Mouse (Mus musculus): ENCODE data around the gene Mrpl10. TPM values are rescaled to one million over a fixed set of nuclear protein-coding genes. Genes with fewer than 3 reads are reported as not detected.
A peak's percentile ranks its signal among the peaks of the same experiment; 100 is the strongest.

The Mrpl10 gene
- total RNA-seq, 2 experiments from 2014 or later: 131 to 141 TPM

DNA sequence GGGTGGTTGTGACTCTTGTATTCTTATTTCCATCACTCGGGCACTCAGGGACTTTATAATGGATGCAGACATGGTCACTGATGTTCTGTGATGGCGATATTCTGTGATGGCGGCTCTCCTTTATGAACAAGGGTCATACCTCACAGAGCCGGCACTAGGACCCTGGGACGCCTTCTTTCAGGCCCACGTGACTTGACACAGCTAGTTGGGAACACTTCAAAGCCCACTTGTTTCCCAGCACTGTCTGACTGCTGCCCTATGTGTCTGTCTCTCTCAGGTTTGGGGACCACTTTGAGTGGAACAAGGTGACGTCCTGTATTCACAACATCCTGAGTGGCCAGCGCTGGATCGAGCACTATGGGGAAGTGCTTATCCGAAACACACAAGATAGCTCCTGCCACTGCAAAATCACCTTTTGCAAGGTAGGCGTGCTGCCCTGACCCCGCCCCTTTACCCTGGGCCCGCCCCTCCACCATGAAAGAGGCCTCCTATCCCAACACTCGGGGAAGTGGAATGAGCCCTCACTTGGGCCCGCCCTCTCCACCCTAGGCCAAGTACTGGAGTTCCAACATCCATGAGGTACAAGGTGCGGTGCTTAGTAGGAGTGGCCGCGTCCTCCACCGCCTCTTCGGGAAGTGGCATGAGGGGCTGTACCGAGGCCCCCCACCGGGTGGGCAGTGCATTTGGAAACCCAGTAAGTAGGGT is 25.4 kb downstream of the Mrpl10 start:
- no peak for DNase-seq

GRCm38 (mm10) chr11:97069333-97069732 is 28.0 kb downstream of the Mrpl10 start:
- no peak for DNase-seq

DNA sequence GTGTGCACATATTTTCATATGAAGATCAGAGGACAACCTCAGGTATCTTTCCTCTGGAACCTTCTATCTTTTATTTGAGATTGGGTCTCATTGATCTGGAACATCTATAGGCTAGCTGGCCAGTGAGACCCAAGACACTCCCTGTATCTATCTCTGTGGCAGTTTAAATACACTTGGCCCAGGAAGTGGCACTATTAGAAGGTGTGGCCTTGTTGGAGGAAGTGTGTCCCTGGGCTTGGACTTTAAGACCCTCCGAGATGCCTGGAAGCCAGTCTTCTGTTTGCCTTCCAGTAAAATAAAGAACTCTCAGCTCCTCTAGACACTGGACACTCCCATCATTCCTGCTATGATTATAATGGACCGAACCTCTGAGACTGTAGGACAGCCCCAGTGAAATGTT is 28.4 kb downstream of the Mrpl10 start:
- DNase-seq: no peak

- no peak for DNase-seq
These were observed 29.8 kb downstream of the Mrpl10 start for GRCm38 (mm10) chr11:97071129-97071528.

- DNase-seq: peak in 1 of 2 experiments; percentile 52
These were observed 31.2 kb downstream of the Mrpl10 start for GRCm38 (mm10) chr11:97072533-97072932.

DNA sequence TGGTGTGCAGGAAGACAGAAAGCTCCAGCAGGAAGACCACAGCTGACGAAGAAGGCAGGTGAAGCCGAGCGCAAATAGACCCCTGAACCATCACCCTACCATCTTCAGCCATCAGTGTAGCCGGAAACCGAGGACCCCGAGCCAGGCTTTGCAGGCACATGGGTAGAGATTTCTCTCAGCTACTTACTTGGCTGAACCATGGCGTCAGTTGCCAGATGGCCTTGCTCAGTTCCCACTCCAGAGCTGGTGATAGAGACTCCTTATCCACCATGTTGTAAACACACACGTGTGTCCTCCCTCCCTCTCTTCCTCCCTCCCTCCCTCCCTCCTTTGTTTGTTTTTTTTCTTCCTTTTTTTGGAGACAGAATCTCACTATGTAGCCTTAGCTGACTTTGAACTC is 32.9 kb downstream of the Mrpl10 start:
- DNase-seq: no peak

GRCm38 (mm10) chr11:97078751-97079150 is 37.4 kb downstream of the Mrpl10 start:
- peak; percentile 26 to 41 for DNase-seq

DNA sequence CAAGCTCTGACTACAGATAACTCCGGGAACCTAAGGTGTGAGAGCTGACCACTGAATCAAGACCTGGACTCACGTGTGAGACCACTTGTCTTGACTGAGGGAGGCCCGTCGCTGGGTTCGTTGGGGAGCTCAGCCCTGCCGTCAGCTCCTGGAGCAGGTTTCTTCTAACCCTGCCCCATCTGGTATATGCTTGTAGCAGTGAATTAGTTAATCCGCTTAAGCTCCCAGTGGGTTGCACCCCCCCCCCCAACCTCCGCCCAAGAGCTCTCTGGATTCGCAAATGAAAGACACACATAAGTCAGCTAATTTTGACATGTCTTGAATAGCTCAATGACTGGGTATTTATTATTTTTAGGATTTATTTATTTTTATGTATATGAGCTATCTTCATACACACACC is 38.9 kb downstream of the Mrpl10 start:
- no peak for DNase-seq

- DNase-seq: peak; percentile 58 to 77
These were observed 41.6 kb downstream of the Mrpl10 start for GRCm38 (mm10) chr11:97082977-97083376.

DNA sequence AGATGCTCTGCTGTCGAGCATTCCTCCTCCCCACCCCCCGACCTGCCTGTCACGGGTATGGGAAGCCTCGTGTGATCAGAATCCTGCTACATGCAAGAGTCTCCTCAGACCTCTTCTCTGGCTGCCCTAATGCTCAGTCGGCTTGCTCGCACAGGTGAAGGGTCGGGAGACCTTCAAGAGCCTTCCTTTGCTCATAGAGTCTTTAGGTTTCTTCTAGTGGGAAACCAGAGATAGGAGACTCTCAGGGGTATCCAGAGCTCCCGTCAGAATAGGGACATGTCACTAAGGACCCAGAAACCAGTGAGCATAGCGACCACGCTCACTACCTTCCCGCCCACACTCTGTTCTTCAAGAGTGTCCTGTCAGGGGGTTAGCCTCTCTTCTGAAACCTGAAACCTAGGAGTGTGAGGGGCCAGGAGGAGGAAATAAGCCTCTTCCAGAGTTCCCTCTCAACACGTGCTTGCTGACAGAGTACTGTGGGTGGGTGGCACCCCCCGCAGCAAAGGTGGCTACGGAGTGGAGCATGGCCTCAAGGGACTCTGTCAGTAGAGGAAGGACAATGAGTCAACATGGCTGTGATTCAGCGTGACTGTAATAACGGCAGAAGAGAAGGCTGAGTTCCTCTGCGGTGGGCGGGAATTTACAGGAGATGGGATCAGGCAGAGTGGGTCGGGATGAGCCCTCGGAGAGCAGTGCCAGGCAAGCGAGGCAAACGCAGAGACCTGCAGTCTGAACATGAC is 42.2 kb downstream of the Mrpl10 start:
- peak; percentile 61 to 69 for DNase-seq

- no peak for DNase-seq
These were observed 43.6 kb downstream of the Mrpl10 start for GRCm38 (mm10) chr11:97084821-97085505.

DNA sequence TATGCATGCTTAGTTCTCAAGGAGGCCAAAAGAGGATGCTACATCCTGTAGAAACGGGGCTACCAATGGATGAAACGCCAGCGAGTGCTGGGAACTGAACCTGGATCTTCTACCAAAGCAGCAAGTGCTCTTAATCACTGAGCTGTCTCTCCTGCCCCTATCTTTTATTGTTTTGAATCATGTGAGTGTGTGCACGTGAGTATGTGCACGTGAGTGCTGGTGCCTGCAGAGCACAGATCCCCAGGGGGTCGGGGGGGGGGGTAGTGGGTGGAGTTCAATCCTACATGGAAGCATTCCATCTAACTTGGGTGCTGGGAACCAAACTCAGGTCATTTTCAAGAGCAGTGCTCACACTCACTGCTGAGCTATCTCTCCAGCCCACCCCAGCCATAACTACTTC is 45.0 kb downstream of the Mrpl10 start:
- DNase-seq: no peak

DNA sequence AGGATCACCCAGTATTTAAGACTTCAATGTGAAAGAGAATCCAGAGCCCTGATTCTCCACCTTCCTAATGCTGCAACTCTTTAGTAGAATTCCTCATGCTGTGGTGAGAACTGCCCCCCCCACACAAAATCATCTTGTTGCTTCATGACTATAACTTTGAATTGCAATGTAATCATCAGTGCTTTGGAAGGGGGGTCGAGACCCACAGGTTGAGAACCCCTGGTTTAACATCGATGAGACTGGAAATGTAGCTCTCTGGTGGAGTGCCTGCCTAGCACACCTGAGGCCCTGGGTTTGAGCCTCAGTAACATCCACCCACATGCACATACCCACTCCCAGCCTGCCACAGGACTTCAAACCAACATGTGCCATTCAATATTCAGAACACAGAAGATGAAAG is 53.2 kb downstream of the Mrpl10 start:
- no peak for DNase-seq

GRCm38 (mm10) chr11:97098791-97099190 is 57.4 kb downstream of the Mrpl10 start:
- DNase-seq: peak; percentile 36 to 51

Small RNA genes lying within 50 kb of the gene (microRNA-seq; reads per million reads assigned to microRNA genes)
- 1.00 reads per million for gene Mir8103

Other genes starting within 250 kb of the Mrpl10 start
- 100 to 1,000 TPM; 526 to 605 TPM for gene Nfe2l1, start 211.6 kb upstream of the Mrpl10 start, total RNA-seq (2021)
- 10 to 100 TPM; 57.4 to 63.3 TPM for gene Copz2, start 191.7 kb upstream of the Mrpl10 start, total RNA-seq (2021)
- 10 to 100 TPM; 44.1 to 58.8 TPM for gene Cdk5rap3, start 125.1 kb upstream of the Mrpl10 start, total RNA-seq (2021)
- under 1 TPM; 0.16 to 0.66 TPM for gene Prr15l, start 113.5 kb upstream of the Mrpl10 start, total RNA-seq (2021)
- gene Pnpo, start 97.6 kb upstream of the Mrpl10 start, total RNA-seq (2021): 10 to 100 TPM; 29.6 to 34.2 TPM
- gene Sp2, start 58.6 kb upstream of the Mrpl10 start, total RNA-seq (2021): 10 to 100 TPM; 14.5 to 16.6 TPM
- gene Sp6, start 28.2 kb upstream of the Mrpl10 start, total RNA-seq (2021): under 1 TPM; 0.16 to 0.23 TPM
- gene Scrn2, start 11.6 kb upstream of the Mrpl10 start, total RNA-seq (2021): 10 to 100 TPM; 15.7 to 18.8 TPM
- gene Lrrc46, start 153 bp upstream of the Mrpl10 start, total RNA-seq (2021): 1 to 10 TPM; 1.3 TPM
- 1 to 10 TPM; 7.8 to 9.1 TPM for gene Osbpl7, start 9.1 kb downstream of the Mrpl10 start, total RNA-seq (2021)
- gene Tbx21, start 73.8 kb downstream of the Mrpl10 start, total RNA-seq (2021): under 1 TPM; 0.23 to 0.33 TPM
- gene Tbkbp1, start 109.9 kb downstream of the Mrpl10 start, total RNA-seq (2021): 10 to 100 TPM; 10.6 to 12.8 TPM
- gene Kpnb1, start 146.3 kb downstream of the Mrpl10 start, total RNA-seq (2021): 100 to 1,000 TPM; 112 to 138 TPM
- gene Npepps, start 239.1 kb downstream of the Mrpl10 start, total RNA-seq (2021): 10 to 100 TPM; 81.8 to 86.1 TPM

Measured in adrenal gland, postnatal 36 days (tissue).